Mouse (Mus musculus) brain, embryonic 14.5 days (tissue): ENCODE measurements around the gene Akap10.
"Not testable (repeated sequence)": the region's sequence is repeated elsewhere in the genome, so short reads cannot be mapped to it uniquely, and the experiment has no call there.

Source experiments
- CTCF ChIP-seq: fragments of 200-500 bp; IDR thresholded peaks from 2 replicates; pipeline ENCODE4 v1.5.1; 2012; ENCODE audit warnings: inconsistent platforms, mild to moderate bottlenecking, moderate library complexity, borderline replicate concordance; ENCODE audit not compliant: insufficient read depth, insufficient read length; ENCODE audit errors: extremely low read depth
- POLR2A ChIP-seq: fragments of 200-500 bp; IDR thresholded peaks from 2 replicates; pipeline ENCODE4 v1.6.1; 2012; ENCODE audit warnings: mild to moderate bottlenecking, inconsistent platforms, borderline replicate concordance; ENCODE audit not compliant: poor library complexity, insufficient read depth, insufficient read length, severe bottlenecking; ENCODE audit errors: extremely low read depth

GRCm38 (mm10) chr11:61840663-61841062, 89.4 kb downstream of the Akap10 start:
- not testable (repeated sequence) for TF ChIP-seq POLR2A, CTCF
